Mouse (Mus musculus) embryonic facial prominence, embryonic 12.5 days (tissue): ENCODE results near the gene Taco1. TPM values are rescaled to one million over a fixed set of nuclear protein-coding genes. Genes with fewer than 3 reads are reported as not detected.

Source experiments
- ATAC-seq: fragments of 200-750 bp; cut with Nextera tagmentation; 2 replicates; pipeline ENCODE4 v1.8.0; 2017; ENCODE audit not compliant: insufficient number of reproducible peaks, insufficient read depth, low FRiP score, low TSS enrichment
- H3K27ac ChIP-seq: fragments of 300-500 bp; sonication (generic); 2 replicates; pipeline ENCODE4 v1.5.1; 2016; ENCODE audit warnings: mild to moderate bottlenecking
- H3K27me3 ChIP-seq: fragments of 300-500 bp; sonication (generic); 2 replicates; pipeline ENCODE4 v1.6.1; 2016; ENCODE audit warnings: mild to moderate bottlenecking, moderate library complexity
- H3K36me3 ChIP-seq: fragments of 300-500 bp; sonication (generic); 2 replicates; pipeline ENCODE4 v1.6.1; 2016; ENCODE audit warnings: mild to moderate bottlenecking
- H3K4me1 ChIP-seq: fragments of 300-500 bp; sonication (generic); 2 replicates; pipeline ENCODE4 v1.6.1; 2016
- H3K4me2 ChIP-seq: fragments of 300-500 bp; sonication (generic); replicated peaks from 2 replicates; pipeline ENCODE4 v1.6.1; 2016; ENCODE audit warnings: mild to moderate bottlenecking, moderate library complexity
- H3K4me3 ChIP-seq: fragments of 300-500 bp; sonication (generic); 2 replicates; pipeline ENCODE4 v1.5.1; 2016; ENCODE audit warnings: mild to moderate bottlenecking
- H3K9ac ChIP-seq: fragments of 300-500 bp; sonication (generic); 2 replicates; pipeline ENCODE4 v1.6.1; 2016; ENCODE audit warnings: mild to moderate bottlenecking, moderate library complexity
- H3K9me3 ChIP-seq: fragments of 300-500 bp; sonication (generic); 2 replicates; pipeline ENCODE4 v1.6.1; 2016; ENCODE audit warnings: mild to moderate bottlenecking, moderate library complexity
- WGBS: fragments of 180-500 bp; shearing (Covaris S2); methylation state at CpG from one replicate; pipeline ENCODE4 v1.1.7; 2016; 5-methylcytosine and 5-hydroxymethylcytosine counted together
- polyA plus RNA-seq: library from polyadenylated mRNA; unstranded; fragments of >200 nt; fragmentation: Nextera tagmentation; extraction: Ambion mirVana; gene quantifications from 2 replicates; pipeline ENCODE4 v1.2.1, GENCODE M21; 2016

Gene Taco1
- polyA plus RNA-seq, 1 experiment from 2014 or later: 10.8 TPM

GRCm38 (mm10) chr11:106122736-106123135 is 56.9 kb downstream of the Taco1 start:
- 88% methylated on average over 3 of the region's 3 CpGs for WGBS
- Histone ChIP-seq H3K27me3 (no peaks in the 10 kb centered on the region), H3K9ac (no peak overlapping the region), H3K27ac (no peak overlapping the region), H3K4me1 (no peaks in the 10 kb centered on the region), H3K4me3 (no peak overlapping the region), H3K9me3 (no peaks in the 10 kb centered on the region), H3K4me2 (no peak overlapping the region), H3K36me3 (peaks cover 54% of the 10 kb centered on the region)
- no peak for ATAC-seq

Other genes with a start within 250 kb of the Taco1 start
- 12.1 and 13.6 TPM in 2 replicates for gene Cyb561, start 112.7 kb upstream of the Taco1 start, polyA plus RNA-seq
- 0.68 and 0.69 TPM in 2 replicates for gene Ace, start 98.1 kb upstream of the Taco1 start, polyA plus RNA-seq
- not detected in 2 replicates for gene Ace3, start 71.4 kb upstream of the Taco1 start, polyA plus RNA-seq
- gene Kcnh6, start 57.9 kb upstream of the Taco1 start, polyA plus RNA-seq: 1.3 and 3.4 TPM in 2 replicates
- 90.6 and 93.4 TPM in 2 replicates for gene Dcaf7, start 29.2 kb upstream of the Taco1 start, polyA plus RNA-seq
- gene Map3k3, start 18.6 kb downstream of the Taco1 start, polyA plus RNA-seq: 31.8 and 33.8 TPM in 2 replicates
- not detected in 2 replicates for gene Gm10840, start 94.8 kb downstream of the Taco1 start, polyA plus RNA-seq
- 467 and 469 TPM in 2 replicates for gene Limd2, start 94.8 kb downstream of the Taco1 start, polyA plus RNA-seq
- gene Strada, start 136.1 kb downstream of the Taco1 start, polyA plus RNA-seq: 34.8 and 35.4 TPM in 2 replicates
- gene Ccdc47, start 150.3 kb downstream of the Taco1 start, polyA plus RNA-seq: 79.4 and 81.7 TPM in 2 replicates
- 103 and 104 TPM in 2 replicates for gene Ddx42, start 150.9 kb downstream of the Taco1 start, polyA plus RNA-seq
- gene Ftsj3, start 190.0 kb downstream of the Taco1 start, polyA plus RNA-seq: 63.3 and 67.0 TPM in 2 replicates
- 315 and 316 TPM in 2 replicates for gene Psmc5, start 190.1 kb downstream of the Taco1 start, polyA plus RNA-seq
- gene Smarcd2, start 206.9 kb downstream of the Taco1 start, polyA plus RNA-seq: 71.5 and 75.1 TPM in 2 replicates
- 0.24 and 0.47 TPM in 2 replicates for gene Tcam1, start 210.6 kb downstream of the Taco1 start, polyA plus RNA-seq
- gene Gh, start 235.8 kb downstream of the Taco1 start, polyA plus RNA-seq: not detected in 2 replicates
- 1.5 and 1.7 TPM in 2 replicates for gene Cd79b, start 248.7 kb downstream of the Taco1 start, polyA plus RNA-seq